Mouse (Mus musculus): ENCODE results near the gene Tex29.
"Not testable (repeated sequence)": the region's sequence is repeated elsewhere in the genome, so short reads cannot be mapped to it uniquely, and the experiment has no call there.

Gene Tex29

DNA sequence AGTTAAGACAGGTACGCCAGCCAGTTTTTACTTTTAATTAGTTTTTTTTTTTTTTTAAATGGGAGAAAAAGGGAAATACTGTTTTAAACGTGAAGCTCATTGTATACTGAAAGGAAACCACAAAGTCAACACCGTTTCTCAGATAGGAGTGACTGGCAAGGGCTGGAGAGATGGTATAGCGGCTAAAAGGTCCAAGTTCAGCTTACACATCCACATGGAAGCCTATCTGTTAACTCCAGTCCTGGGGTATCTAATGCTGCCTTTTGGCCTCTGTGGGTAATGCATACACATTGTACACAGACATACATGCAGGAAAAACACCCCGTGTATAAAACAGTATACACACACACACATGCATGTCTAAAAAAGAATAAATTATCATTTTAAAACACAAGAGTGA lies 8.3 kb upstream of the Tex29 start:
- no peak for DNase-seq

DNA sequence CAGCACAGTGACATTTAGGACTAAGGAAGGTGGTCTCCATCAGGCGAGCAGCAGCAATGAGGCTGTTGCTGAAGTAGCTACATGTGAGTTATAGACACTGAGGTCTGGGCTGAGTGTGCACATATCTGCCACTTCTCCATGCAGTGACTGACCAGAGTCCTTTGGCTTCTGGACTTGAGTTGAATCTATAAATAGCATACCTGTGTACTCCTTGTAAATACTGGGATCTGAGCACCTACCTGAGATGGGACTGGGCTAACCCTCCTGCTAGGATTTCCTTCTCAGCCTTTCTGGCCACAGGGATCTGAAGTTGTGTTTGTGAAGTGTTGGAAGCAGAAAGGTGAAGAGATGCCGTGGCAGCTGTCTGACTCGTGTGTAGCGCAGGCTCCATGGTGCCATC lies 7.1 kb upstream of the Tex29 start:
- no peak for DNase-seq

DNA sequence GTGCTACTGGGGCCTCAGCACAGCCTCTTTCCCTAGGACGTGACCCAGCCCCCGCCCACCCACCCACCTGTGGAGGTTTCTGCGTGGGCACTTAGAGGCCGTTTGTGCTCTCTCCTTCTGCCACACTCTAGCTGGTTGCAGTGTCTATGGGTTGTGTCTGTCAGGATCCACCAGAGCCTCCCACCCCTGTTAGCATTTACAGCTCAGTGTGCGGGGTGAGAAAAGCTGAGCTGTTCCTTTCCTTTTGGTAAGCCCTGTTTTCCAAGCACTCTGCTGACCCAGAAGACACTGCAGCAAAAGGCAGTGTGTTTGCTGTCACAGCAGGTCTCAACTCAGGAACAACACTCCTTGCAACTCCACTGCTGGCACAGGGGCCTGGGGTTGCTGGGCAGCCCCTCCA lies 6.1 kb upstream of the Tex29 start:
- no peak for DNase-seq

DNA sequence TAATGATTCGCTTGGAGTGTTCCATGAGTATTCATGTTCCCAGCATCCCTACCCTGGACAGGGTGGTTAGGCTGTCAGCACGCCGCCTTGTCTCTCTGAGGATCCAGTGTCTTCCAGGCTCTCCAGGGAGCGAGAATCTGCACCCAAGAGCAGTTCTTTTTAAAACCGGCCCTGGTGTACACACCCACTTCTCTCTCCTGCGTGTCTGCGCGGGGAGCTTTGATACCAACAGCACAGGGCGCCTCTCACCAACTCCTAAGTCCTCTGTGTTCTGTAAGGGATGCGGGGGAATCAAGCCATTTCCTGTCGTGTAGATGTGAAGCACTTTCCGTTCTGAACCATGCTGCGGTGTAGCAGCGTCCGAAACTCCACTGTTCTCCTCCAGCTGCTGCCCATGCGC lies 5.6 kb upstream of the Tex29 start:
- no peak for DNase-seq

DNA sequence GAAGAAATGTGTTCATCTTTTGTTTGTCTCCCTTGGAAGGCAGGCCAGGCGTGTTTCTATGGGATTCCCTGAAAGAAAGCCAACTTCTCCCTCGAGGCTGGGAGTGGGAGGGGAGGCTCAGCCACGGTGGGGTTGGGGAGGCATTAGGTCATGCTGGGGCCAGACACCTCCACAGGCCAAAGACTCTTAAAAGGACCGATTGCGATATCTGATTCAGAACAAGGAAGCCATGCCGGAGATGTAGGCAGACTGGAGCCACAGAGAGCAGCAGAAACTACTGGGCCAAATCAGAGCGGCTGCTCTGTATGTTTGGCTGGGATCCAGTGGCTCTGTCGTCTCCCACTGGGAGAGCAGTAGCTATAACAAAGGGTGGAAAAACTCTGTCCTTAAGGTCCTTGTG lies 1.3 kb downstream of the Tex29 start:
- no peak for DNase-seq

DNA sequence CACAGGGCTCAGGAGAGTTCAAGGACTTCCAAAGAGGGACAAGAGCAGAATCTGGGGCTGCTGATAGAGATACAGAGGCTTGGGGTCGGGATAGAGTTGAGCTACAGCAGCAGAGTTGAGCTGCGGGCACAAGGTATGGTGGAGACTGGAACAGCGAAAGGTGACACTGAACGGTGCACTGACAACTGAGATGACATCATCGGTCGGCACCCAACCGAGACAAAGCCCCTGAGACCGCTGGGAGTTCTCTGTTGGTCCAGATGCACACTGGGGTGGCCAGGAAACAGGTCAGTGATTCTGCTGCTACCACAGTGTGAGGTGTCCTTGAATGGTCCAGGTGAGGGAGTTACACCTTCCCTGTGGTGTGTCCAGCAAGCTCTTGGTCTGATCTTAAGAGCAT lies 2.5 kb downstream of the Tex29 start:
- DNase-seq, result no peak

DNA sequence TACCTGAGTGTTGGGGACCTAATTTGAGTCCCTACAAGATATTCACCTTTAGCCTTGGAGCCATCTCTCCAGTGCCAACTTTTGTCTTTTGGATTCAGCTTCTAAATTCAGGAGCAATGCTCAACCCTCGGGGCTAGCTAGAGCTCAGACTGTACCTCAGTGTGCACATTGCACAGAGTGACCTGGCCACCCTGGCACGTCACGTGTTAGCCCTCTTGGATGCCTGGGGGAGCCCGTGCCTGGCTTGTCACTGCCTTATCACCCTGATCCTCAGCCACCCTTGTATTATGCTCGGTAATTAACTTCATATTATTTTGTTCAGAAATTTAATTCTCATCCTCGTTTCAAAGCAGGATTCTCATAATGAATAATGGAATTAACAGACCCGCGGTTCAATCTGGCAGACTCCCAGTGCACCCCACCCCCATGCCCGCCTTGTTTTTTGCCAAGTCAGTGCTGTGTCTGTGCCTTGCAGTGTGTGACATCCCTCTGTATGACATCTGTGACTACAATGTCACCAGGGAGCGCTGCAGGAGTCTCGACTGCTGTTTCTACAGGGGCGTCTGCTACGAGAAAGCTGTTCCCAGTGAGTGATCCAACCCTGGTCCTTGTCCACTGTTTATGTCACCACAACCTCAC lies 3.5 kb downstream of the Tex29 start:
- DNase-seq, result no peak

DNA sequence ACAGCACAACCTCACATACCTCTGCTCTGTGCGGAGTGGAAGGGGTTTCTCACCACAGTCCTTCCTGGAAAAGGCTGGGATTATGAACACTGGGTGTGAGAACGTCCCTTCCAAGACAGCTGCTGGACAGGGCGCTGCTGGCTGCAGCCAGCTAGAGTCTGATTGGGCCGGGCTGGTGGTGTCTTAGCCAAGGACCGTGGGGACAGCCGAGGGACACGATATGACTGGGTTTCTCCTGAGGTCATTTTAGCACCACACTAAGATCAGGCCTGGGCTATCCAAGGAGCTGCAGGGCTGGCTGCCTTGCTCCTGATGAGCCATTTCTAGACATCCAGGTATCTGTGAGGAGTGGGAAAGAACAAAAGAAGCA lies 4.0 kb downstream of the Tex29 start:
- DNase-seq, result no peak

DNA sequence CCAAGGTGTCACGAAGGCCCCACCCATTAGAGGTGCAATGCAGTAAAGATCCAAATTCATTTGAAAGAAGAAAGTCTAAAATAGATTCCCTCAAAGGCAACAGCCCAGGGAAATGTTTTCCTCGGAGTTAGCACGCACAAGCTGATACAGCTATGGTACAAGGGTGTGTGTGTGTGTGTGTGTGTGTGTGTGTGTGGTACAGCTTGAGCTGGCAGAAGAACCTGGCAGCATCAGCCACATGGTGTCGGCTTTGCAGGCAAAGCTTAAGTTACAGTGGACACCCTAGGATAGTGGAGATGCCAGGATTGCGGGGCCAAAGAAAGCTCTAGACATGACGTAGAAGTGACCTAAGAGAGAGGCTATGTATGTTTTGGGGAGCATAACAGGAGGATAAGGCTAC lies 6.5 kb downstream of the Tex29 start:
- no peak for DNase-seq

DNA sequence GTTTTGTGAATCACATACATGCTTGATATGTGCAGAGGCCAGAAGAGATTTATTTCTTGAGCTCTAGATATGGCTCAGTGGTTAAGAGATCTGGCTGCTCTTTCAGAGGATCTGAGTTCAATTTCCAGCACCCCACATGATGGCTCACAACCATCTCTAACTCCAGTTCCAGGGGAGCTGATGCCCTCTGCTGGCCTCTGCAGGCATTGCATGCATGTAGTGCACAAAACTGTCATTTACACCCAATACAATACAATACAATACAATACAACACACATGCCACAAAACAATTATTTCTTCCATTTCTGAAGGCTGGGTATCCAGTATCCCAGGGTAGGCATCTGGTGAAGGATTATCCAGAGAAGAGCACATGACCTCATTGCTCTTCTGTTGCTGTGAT lies 27.6 kb downstream of the Tex29 start:
- DNase-seq, result no peak

DNA sequence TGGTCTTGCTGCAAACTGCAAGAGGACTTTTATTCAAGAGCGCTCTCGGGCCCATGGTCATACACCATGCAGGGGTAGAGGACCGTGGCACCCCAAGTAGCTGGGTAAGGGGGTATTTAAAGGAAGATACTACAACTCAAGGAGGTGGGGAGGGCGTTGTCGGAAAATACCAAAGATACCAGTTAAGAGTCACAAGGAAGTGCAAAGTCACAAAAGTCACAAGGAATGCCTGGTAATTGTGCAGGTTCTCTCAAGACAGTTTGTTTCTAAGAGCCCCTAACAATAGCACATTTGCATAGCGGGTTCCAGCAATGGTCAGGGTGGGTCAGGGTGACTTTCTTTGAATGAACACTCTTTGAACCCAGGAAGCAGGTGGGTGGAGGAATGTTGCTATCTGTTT lies 34.0 kb downstream of the Tex29 start:
- DNase-seq, result not testable (repeated sequence)

DNA sequence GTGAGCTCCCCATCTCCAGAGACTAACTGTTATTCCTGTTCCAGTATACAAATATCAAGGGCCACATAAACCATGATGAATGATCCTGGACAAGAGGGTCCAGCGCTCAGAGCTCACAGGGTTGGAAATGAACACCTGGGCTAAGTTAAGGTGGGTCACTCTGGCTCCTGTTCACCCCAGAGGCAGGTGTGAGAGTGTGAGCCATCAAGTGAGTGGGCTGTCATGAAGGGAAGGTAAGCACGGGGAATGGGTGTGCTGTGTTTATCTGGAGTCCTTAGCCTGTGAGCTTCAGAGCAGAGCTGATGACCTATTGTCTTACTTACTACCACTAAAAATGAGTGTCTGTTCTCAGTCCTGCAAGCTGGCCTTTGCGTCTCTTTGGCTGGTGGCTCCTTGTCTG lies 44.4 kb downstream of the Tex29 start:
- no peak for DNase-seq

DNA sequence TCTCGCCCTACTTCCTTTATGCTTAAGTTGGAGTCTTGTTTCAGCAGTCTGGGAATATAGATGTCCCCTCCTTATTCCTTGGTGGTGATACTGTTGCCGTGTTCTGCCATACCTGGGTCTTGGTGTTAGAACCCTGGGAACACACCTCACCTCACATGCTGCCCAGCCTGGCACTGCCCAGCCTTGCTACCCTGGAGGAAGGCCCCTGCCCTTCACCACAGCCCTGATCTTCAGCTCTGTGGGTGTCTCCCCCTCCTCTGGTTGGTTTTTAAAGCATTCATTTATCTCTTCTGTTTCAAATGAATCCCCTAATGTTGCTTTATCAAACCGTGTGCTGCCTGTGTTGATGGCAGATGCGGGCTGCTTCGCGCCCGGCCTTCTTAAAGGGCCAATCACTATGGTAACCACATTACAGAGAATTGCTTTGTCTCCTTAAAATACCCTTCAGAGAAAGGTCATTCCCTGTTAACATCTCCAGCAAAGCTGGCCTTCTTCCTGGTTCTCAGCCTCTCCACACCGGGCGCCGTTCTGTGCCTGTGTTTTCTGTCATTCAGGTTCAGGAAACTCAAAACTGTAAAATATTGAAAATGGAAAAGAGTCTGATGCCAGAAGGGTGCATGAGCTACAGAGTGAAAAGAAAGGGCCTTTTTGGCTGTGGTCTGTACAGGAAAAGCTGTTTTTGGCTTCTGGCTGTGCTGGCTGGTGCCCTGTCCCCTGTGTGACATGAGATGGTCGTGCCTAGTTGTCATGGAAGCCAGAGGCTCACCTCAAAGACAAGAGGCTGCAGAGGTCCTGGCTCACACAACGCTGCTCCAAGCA lies 45.8 kb downstream of the Tex29 start:
- DNase-seq, result no peak

DNA sequence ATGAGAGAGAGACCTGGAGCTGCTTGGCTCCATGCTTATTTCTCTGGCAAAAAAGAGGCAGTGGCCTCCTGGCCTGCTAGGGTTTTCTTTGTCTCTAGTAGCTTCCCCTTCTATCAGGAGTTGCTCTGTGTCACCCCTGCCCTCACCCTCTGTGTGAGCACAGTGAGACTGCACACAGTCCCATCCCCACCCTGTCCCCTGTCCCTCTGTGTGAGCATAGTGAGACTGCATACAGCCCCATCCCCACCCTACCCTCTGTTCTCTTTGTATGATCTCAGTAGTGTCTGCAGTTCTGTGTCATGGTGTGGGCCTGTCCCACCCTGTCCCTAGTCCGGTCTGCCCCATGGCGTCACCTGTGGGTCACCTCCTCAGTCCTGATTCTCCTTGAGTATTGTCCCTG lies 46.5 kb downstream of the Tex29 start:
- DNase-seq, result no peak

DNA sequence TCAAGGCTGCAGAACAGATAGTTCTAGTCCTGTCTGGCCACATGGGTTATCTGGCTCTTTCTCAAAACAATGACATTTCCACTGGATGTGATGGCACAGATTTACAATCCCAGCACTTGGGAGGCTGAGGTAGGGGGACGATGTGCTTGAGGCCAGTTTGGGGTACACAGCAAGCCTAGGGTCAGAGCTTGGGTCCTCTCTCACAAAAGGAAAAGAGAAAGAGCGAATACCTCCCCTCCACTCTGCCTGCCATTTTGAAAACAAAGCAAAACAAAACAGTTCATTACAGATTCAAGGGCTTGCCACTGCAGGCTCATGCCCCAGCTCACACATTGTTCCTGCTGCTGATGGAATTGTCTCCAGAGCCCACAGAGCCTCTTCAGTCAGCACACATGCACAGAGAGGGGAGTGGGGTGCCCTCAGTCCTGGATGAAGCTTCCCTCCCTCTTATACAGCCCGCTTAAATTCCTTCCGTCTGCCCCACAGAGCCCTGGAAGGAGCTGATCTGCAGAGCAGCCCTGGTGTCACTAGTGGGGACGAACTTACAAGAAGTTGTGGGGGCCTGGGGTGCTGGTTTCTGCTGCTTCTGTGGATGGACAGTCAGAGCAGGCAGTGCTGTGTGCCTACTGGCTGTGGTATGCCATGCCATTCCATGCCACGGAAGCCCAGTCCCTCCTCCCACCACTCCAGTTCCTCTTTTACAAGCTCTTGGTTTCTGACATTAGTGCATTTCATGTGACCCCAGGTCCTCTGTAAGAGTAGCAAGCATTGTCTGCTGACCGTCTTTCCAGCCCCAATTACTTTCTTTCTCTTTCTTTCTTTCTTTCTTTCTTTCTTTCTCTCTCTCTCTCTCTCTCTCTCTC lies 49.1 kb downstream of the Tex29 start:
- no peak for DNase-seq

DNA sequence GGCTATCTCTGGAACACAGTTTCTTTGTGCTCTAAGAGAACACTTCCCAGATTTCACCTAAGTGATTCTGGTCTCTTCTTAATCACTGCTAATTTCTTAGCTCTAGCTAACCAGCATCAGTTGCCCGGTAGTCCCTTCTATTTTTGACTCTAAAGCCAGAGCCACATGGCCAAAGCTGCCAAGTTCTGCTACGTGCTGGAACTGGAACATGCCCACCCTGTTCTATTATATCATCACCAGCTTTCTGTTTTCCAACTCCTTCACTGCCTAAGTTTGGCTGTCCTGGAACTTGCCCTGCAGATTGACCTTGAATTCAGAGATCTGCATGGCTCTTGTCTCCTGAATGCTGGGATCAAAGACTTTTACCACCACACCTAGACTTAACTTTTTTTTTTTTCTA lies 52.5 kb downstream of the Tex29 start:
- DNase-seq, result no peak

DNA sequence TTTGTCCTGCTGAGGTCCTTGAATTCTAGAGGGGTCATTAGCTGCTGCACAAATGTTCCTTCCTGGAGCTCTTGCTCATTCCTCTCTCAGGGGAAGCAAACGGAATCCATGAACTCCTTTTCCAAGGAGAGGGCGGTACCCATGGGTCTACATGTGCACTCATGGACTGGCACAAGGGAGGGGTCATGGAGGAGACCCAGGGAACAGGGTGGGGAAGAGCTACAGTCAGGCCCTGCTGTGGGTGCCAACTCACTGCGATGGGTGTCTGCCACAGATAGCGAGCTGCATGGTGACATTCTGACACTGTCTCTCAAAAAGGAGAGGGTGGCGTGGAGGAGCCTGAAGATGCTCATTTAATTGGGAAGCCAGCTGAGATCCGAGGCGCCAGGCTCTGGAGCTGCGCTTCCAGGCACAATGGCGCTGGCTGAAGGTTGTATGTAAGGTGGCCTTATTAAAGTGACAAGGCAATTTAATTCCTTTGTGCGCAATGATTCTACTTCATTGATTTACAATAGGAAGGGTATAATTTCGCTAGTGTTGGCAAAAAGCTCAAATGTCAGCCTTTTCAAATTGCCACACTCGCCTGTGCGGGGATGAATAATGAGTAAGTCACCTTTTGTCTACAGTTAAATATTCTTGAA lies 55.9 kb downstream of the Tex29 start:
- DNase-seq, result no peak

DNA sequence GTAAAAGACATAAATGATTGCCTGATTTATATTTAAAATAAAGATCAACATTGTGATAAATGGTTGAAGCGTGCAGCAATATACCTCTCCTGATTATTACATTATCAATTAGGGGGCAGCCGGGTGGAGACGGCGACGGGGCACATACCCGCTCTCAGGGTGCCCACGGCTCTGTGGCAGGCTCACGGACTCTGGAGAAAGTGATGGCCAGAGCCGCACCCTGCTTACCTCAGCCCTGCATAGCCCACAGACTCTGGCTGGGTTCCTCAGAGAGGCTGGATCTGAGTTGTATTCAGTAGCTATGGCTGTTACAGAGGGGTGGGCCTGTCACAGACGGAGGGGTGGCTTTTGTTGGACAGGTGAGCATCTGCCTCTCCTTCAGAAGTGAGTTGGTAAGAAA lies 56.4 kb downstream of the Tex29 start:
- DNase-seq, result no peak

DNA sequence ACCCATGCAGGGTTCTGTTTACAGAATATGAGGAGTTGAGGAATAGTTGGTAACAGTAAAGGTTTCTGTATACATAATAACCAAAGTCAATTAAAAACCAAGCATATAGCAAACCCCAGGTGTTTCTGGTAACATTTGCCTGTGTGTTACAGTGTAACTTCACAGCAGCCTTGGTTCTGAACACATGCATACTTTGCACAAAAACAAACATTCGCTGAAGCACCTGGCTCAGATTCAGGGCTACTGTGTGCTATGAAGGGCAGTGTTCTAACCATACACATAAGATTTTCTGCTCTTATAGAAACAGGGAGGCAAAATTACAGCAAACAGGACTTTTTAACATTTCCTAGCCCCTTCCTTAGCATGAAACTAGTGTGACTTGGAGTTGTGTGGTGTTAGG lies 58.5 kb downstream of the Tex29 start:
- DNase-seq, result no peak
